Mouse (Mus musculus) hindbrain, embryonic 16.5 days (tissue): ENCODE results near the gene Ccl24. TPM values are rescaled to one million over a fixed set of nuclear protein-coding genes. Genes with fewer than 3 reads are reported as not detected.

Source experiments
- ATAC-seq: fragments of 200-750 bp; cut with Nextera tagmentation; 2 replicates; pipeline ENCODE4 v1.8.0; 2017; ENCODE audit warnings: moderate TSS enrichment, moderate library complexity
- H3K27ac ChIP-seq: fragments of 300-500 bp; sonication (generic); 2 replicates; pipeline ENCODE4 v1.5.1; 2014; ENCODE audit warnings: low read depth, mild to moderate bottlenecking, control low read depth, low read length, moderate library complexity
- H3K27me3 ChIP-seq: fragments of 300-500 bp; sonication (generic); replicated peaks from 2 replicates; pipeline ENCODE4 v1.6.1; 2014; ENCODE audit warnings: low read length; ENCODE audit not compliant: control insufficient read depth, insufficient read depth
- H3K36me3 ChIP-seq: fragments of 300-500 bp; sonication (generic); 2 replicates; pipeline ENCODE4 v1.6.1; 2014; ENCODE audit warnings: mild to moderate bottlenecking, low read length, moderate library complexity, mixed read lengths; ENCODE audit not compliant: control insufficient read depth, insufficient read depth
- H3K4me1 ChIP-seq: fragments of 300-500 bp; sonication (generic); 2 replicates; pipeline ENCODE4 v1.6.1; 2014; ENCODE audit warnings: low read depth, low read length; ENCODE audit not compliant: control insufficient read depth, insufficient read depth
- H3K4me2 ChIP-seq: fragments of 300-500 bp; sonication (generic); 2 replicates; pipeline ENCODE4 v1.6.1; 2014; ENCODE audit warnings: mild to moderate bottlenecking, low read length, control low read depth, moderate library complexity
- H3K4me3 ChIP-seq: fragments of 300-500 bp; sonication (generic); 2 replicates; pipeline ENCODE4 v1.5.1; 2014; ENCODE audit warnings: mild to moderate bottlenecking, low read length, control low read depth, moderate library complexity
- H3K9ac ChIP-seq: fragments of 300-500 bp; sonication (generic); 2 replicates; pipeline ENCODE4 v1.6.1; 2014; ENCODE audit warnings: low read depth, mild to moderate bottlenecking, control low read depth, low read length, moderate library complexity
- H3K9me3 ChIP-seq: fragments of 300-500 bp; sonication (generic); 2 replicates; pipeline ENCODE4 v1.6.1; 2014; ENCODE audit warnings: mild to moderate bottlenecking, low read length, moderate library complexity; ENCODE audit not compliant: control insufficient read depth
- WGBS: fragments of 180-500 bp; shearing (Covaris S2); extraction: QIAGEN DNeasy Blood & Tissue Kit; methylation state at CpG from one replicate; pipeline ENCODE4 v1.1.7; 2014; 5-methylcytosine and 5-hydroxymethylcytosine counted together
- polyA plus RNA-seq: library from polyadenylated mRNA; unstranded; fragments of >200 nt; fragmentation: Nextera tagmentation; extraction: Ambion mirVana; gene quantifications from 2 replicates; pipeline ENCODE4 v1.2.1, GENCODE M21; 2015

Ccl24 gene
- polyA plus RNA-seq, 1 experiment from 2014 or later: 2.1 TPM

DNA sequence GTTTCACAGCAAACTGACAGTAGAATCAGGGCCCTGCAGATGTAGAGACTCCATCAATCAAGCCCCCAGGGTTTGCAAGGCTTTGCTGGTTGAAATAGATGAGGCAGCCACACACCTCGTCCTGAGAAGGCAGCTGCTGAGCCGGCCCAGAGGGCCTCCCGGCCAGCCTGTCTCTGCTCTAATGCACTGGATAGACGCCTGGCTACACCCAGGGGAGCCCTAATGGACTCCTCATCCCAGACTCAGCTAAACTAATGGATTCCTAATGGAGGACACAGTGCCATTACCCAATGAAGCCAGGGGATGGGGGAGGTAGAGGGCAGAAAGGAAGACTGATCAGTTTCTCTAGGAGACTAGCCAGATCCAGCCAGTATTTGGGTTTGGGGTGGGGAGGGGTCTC lies 15.8 kb downstream of the Ccl24 start:
- H3K4me1 ChIP-seq: peaks cover 4% of the 10 kb centered on the region; the same call in 1 of the 2 replicates
- no peaks in the 10 kb centered on the region for H3K9me3 ChIP-seq
- H3K4me2 ChIP-seq: no peak overlapping the region
- H3K27ac ChIP-seq: 0 out of 2 replicates have a peak overlapping the region, but pooled peaks have one; percentile 23
- no peak overlapping the region for H3K4me3 ChIP-seq
- WGBS: 16% methylated on average over 4 of the region's 4 CpGs
- H3K36me3 ChIP-seq: no peaks in the 10 kb centered on the region
- no peak overlapping the region for H3K9ac ChIP-seq
- H3K27me3 ChIP-seq: no peaks in the 10 kb centered on the region
- ATAC-seq: peak; percentile 71

DNA sequence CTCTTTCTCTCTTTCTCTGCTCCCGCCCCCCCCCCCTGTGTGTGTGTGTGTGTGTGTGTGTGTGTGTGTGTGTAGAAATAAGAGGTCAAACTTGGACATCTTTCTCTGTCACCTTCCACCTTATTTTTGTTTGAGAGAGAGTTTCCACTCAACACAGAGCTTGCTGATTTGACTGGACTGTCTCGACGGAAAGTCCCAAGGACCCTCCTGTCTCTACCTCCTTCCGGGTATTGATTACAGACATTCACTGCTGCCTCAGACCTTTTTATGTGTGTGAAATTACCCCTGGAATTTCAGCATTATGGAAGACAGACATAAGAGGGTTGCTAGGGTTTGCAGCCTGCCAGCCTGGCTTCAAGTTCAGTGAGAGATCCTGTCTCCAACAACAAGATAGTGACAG lies 16.6 kb downstream of the Ccl24 start:
- ATAC-seq: no peak
- H3K9me3 ChIP-seq: no peaks in the 10 kb centered on the region
- no peaks in the 10 kb centered on the region for H3K27me3 ChIP-seq
- no peaks in the 10 kb centered on the region for H3K36me3 ChIP-seq
- H3K9ac ChIP-seq: no peak overlapping the region
- H3K4me3 ChIP-seq: no peak overlapping the region
- no peak overlapping the region for H3K27ac ChIP-seq
- 76% methylated on average over 4 of the region's 4 CpGs for WGBS
- no peak overlapping the region for H3K4me2 ChIP-seq
- peaks cover 4% of the 10 kb centered on the region; the same call in 1 of the 2 replicates for H3K4me1 ChIP-seq

DNA sequence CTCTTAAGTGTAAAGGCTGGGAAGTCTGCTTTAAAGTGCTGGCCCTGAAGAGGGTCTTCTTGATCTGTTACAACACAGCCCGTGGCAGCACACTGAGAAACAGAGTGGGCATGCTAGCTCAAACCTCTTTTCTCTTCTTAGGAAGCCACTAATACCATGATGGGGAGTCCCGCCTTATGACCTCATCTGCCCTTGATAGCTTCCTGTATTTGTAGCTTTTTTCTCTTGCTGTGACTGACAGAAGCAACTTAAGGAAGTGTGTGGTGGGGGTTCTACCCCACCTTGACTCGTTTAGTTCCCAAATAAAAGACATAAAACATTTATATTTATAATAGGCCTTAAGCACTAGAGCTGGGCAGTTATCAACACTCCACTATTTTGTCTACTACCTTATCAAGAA lies 21.3 kb downstream of the Ccl24 start:
- ATAC-seq: no peak
- Histone ChIP-seq H3K27ac (no peak overlapping the region), H3K9me3 (no peaks in the 10 kb centered on the region), H3K27me3 (no peaks in the 10 kb centered on the region), H3K4me1 (no peaks in the 10 kb centered on the region), H3K4me2 (no peak overlapping the region), H3K36me3 (no peaks in the 10 kb centered on the region), H3K4me3 (no peak overlapping the region), H3K9ac (no peak overlapping the region)
- WGBS: 85% methylated on average over 3 of the region's 3 CpGs

- H3K27me3 ChIP-seq: no peaks in the 10 kb centered on the region
- 23% methylated on average over 3 of the region's 3 CpGs for WGBS
- H3K9me3 ChIP-seq: no peaks in the 10 kb centered on the region
- H3K27ac ChIP-seq: no peak overlapping the region
- no peak overlapping the region for H3K4me3 ChIP-seq
- ATAC-seq: no peak
- H3K4me1 ChIP-seq: no peaks in the 10 kb centered on the region
- H3K36me3 ChIP-seq: no peaks in the 10 kb centered on the region
- no peak overlapping the region for H3K4me2 ChIP-seq
- no peak overlapping the region for H3K9ac ChIP-seq
Measured at GRCm38 (mm10) chr5:135550910-135551309, 21.9 kb downstream of the Ccl24 start.

GRCm38 (mm10) chr5:135547990-135548389 lies 24.9 kb downstream of the Ccl24 start:
- WGBS: 82% methylated on average over 2 of the region's 2 CpGs
- peaks cover 10% of the 10 kb centered on the region for H3K4me1 ChIP-seq
- no peak overlapping the region for H3K9ac ChIP-seq
- H3K36me3 ChIP-seq: no peaks in the 10 kb centered on the region
- no peaks in the 10 kb centered on the region for H3K9me3 ChIP-seq
- no peak for ATAC-seq
- H3K4me3 ChIP-seq: no peak overlapping the region
- H3K4me2 ChIP-seq: no peak overlapping the region
- H3K27ac ChIP-seq: no peak overlapping the region
- no peaks in the 10 kb centered on the region for H3K27me3 ChIP-seq

GRCm38 (mm10) chr5:135544865-135545797 lies 27.7 kb downstream of the Ccl24 start, which contains the start of gene Hip1:
Gene Hip1 (minus strand): TSS chr5:135545120.
- peak; percentile 99 for ATAC-seq
- H3K27ac ChIP-seq: peak within 1 kb of the TSS; percentile 73

DNA sequence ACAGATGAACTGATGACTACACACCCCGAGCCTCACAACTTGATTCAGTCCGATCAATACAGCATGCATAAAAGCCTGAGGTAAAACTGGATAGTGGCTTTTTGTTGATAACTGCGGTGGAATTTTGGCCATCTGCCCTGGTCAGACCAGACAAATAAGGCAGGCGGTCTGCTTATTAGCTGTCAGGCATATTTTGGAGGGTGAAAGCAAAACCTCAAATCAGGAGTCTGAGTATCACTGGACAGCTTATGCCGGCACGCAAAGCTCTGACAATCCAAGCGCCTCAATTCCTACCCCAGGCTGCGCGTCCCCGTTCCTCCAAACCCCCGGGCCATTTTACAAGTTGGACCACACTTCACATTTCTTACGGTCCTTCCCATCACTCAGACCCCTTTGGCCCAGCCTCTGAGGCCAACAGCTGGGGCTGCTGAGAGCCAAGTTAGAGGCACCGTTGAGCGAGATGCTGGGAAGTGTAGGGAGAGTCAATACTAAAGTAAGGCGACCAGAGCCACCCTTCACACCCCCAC lies 28.8 kb downstream of the Ccl24 start:
- no peak overlapping the region for H3K27ac ChIP-seq
- H3K4me1 ChIP-seq: peaks cover 10% of the 10 kb centered on the region
- peak overlapping the region; percentile 78 for H3K4me3 ChIP-seq
- H3K36me3 ChIP-seq: no peaks in the 10 kb centered on the region
- no peaks in the 10 kb centered on the region for H3K9me3 ChIP-seq
- no peak for ATAC-seq
- H3K27me3 ChIP-seq: no peaks in the 10 kb centered on the region
- H3K9ac ChIP-seq: peak overlapping the region; percentile 84
- 3% methylated on average over 15 of the region's 15 CpGs for WGBS
- peak overlapping the region; percentile 94 for H3K4me2 ChIP-seq

More at GRCm38 (mm10) chr5:135544865-135545797, 27.7 kb downstream of the Ccl24 start, which contains the start of gene Hip1:
- H3K36me3 ChIP-seq: no peaks in the 10 kb centered on the region
- no peaks in the 10 kb centered on the region for H3K9me3 ChIP-seq
- peak within 1 kb of the TSS; percentile 94 for H3K4me2 ChIP-seq
- no peaks in the 10 kb centered on the region for H3K27me3 ChIP-seq
- H3K4me1 ChIP-seq: peaks cover 10% of the 10 kb centered on the region
- H3K9ac ChIP-seq: peak within 1 kb of the TSS; percentile 84
- WGBS: under 1% methylated on average over 45 of the region's 46 CpGs
- H3K4me3 ChIP-seq: peak within 1 kb of the TSS; percentile 78

- Histone ChIP-seq H3K27me3 (no peaks in the 10 kb centered on the region), H3K36me3 (no peaks in the 10 kb centered on the region), H3K27ac (no peak overlapping the region), H3K4me3 (no peak overlapping the region), H3K9me3 (no peaks in the 10 kb centered on the region), H3K4me1 (no peaks in the 10 kb centered on the region), H3K4me2 (no peak overlapping the region), H3K9ac (no peak overlapping the region)
- no peak for ATAC-seq
- 78% methylated on average over 10 of the region's 10 CpGs for WGBS
Measured at GRCm38 (mm10) chr5:135537794-135538214, 35.0 kb downstream of the Ccl24 start.

DNA sequence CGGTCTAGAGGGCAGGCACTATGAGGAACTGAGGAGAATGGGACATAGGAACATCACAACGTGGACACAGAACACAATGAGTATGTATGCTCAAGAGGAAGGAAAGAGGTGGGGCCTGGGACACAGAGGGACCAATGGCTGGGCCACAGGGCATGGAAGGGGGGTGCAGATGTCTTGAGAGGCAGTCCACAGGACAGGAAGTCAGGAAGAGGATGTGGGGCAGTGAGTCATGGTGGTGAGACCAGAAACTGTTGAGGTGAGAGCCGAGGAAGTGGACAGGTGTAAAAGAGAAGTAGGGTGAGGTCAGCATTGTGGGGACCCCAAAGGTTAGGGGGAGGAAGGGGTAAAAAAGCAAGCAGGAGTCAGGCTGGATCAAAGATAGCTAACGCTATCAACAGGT lies 35.5 kb downstream of the Ccl24 start:
- Histone ChIP-seq H3K27ac (no peak overlapping the region), H3K27me3 (no peaks in the 10 kb centered on the region), H3K4me2 (no peak overlapping the region), H3K4me3 (no peak overlapping the region), H3K4me1 (no peaks in the 10 kb centered on the region; the same call in 1 of the 2 replicates), H3K9me3 (no peaks in the 10 kb centered on the region), H3K9ac (no peak overlapping the region), H3K36me3 (no peaks in the 10 kb centered on the region)
- ATAC-seq: no peak
- 82% methylated on average over 4 of the region's 4 CpGs for WGBS
